Mouse (Mus musculus) mesoderm, embryonic 11.5 days (tissue): Measurements from ENCODE around the gene Wdr95.

Experiments used
- DNase-seq: peaks from one replicate; pipeline ENCODE4 v3.0.0-alpha.2; 2012; ENCODE audit warnings: low read depth, low spot score

Gene Wdr95

DNA sequence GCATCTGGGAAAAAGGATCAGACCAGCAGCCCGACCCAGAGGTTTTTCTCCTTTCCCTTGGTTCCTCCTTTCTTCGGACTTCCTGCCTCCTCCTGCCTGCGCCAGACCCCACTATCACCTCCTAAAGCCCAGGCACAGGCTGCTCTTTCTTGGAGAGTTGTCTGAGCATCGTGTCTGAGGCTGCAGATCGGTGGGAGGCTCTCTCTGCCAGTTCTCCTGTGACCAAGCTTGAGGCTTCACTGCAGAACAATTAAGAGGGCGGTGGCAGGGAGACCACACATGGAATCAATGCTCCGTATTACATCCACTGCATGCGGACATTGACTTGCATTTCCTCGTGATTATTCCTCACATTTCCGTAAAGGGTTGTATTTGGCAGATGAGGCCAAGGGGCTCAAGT is 49.0 kb downstream of the Wdr95 start:
- DNase-seq, result no peak

- DNase-seq, result no peak
Measured at GRCm38 (mm10) chr5:149582642-149583262, 54.3 kb downstream of the Wdr95 start.

- DNase-seq, result no peak
Measured at GRCm38 (mm10) chr5:149583507-149583906, 55.0 kb downstream of the Wdr95 start.

DNA sequence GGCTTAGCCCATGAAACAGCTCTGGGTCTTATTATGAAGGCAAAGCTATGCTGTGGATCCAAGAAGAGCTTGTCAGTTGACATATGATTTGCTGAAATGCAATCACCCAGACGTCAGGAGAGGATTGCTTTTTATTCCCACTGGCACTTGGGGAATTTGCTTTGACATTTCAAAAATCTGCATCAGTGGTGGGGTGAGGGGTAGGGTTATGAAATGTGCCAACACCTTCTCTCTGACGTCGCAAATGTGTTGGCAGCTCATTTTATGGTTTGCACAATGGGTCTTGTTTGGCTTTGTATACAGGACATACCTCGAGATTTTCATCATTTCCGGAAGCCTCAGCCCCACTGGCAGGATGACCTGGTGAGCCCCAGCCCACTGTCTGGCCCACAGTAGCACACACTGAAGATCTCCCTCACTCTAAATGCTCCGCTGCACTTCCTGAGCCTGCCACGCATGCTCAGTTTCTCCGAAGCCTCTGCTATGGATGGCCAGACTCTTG is 55.7 kb downstream of the Wdr95 start:
- no peak for DNase-seq

DNA sequence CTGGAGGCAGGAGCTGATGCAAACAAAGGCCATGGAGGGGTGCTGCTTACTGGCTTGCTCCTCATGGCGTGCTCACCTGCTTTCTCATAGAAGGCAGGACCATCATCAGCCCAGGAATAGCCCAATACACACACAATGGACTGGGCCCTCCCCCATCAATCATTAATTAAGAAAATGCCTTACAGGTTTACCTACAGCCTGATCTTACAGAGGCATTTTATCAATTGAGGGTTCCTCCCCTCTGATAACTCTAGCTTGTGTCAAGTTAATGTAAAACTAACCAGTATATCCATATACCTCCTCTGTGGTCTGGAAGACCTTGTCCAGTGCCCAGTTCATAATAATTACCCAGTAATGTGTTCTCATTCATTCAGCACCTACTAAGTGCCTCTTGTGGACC is 56.8 kb downstream of the Wdr95 start:
- no peak for DNase-seq

DNA sequence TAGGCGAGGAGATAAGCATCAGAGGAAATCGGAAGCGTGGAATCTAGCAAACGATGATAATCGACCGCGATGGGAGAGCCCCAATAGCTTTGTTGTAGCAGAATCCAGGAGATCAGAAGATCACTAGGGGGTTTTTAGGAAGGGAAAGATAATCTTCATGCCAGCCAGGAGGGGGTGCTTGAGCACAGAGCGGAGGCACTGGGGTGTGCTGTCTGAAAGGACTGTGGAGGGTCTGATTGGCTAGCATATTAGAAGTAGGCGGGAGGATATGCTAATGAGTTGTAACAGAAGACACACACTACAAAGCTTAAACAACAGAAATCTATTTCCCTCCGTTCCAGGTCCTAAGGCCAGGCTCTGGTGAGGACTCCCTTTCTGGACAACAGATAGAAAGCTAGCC is 57.4 kb downstream of the Wdr95 start:
- no peak for DNase-seq

DNA sequence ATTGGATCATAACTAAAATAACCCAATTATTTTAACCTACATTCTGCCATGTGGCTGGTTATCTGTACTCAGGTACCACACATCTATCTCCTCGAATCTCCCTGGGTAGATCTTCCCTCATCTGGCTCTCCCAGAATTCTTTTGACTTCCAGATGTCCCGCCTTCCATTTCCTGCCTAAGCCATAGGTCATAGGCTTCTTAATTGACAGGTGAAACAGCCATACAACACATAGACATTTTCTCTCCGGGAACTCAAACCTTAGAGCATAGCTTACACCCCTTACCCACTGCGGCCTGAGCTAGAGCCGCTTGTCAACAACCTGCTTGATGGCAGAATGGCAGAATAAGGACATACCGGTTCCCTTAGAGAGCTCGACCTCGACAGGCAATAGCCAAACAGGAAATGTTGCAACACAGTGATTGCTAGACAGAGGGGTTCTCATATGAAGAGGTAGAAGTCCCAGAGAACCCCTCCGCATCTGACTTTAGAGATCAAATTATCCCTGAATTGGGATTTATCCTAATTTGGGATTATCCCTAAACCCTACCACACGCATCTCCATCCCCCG is 58.9 kb downstream of the Wdr95 start:
- DNase-seq, result no peak

GRCm38 (mm10) chr5:149588814-149589534 is 60.5 kb downstream of the Wdr95 start:
- no peak for DNase-seq

GRCm38 (mm10) chr5:149589932-149590331 is 61.5 kb downstream of the Wdr95 start:
- no peak for DNase-seq

GRCm38 (mm10) chr5:149594215-149594614 is 65.7 kb downstream of the Wdr95 start:
- DNase-seq, result no peak

DNA sequence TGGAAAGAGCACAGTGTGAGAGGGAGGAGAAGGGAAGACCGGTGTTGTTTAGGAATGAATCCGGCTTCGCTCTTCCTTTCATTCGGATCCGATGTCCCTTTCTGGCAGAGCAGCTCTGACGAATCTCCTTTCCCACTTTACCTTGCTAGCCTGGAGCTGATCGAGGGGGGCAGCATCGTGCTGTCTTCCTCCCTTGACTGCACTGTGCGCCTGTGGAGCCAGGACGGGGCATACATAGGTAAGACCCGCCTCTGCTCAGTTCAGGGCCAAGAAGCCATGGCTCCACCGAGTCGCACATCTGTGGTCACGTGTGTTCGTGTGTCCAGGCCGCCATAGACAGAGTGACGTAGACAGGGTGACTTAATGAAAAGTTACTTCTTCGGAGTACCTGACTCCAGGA is 68.9 kb downstream of the Wdr95 start:
- DNase-seq, result no peak

GRCm38 (mm10) chr5:149601996-149602395 is 73.5 kb downstream of the Wdr95 start:
- no peak for DNase-seq

DNA sequence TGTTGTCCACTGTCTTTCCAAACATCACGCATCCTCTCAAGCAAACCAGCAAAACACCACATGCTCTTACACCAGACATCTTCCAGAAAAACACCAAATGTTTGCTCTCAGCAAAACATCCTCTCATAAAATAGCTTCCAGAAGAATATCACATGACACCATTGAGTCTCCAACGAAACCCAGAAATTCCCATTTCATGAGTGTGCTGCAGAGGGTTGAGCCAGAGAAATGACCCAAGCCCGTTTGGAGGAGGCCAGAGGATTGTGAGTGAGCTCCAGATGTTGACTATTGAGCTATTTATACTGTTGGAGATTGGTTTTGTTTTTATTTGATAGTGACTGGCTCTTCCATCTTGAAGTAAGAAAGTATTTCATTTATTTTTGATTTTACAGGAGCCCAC is 74.8 kb downstream of the Wdr95 start:
- no peak for DNase-seq

GRCm38 (mm10) chr5:149607083-149607720 is 78.7 kb downstream of the Wdr95 start:
- no peak for DNase-seq

- peak; percentile 30 for DNase-seq
Measured at GRCm38 (mm10) chr5:149611476-149612164, 83.1 kb downstream of the Wdr95 start.

DNA sequence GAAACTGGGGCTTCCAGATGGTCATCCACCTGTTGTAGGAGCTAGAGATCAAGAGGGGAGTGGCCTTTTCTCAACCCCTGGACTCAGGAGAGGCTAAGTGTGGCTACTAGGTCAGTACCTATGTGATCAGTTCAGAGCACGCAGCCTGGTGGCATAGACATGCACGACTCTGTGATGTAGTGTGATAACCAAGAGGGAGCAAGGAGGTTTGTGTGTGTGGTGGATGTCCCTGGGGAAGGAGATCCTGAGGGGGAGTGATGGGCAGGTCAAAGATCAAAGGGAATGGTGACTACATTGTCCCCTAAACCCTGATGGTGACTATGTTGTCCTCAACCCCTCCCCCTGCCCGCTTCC is 83.7 kb downstream of the Wdr95 start:
- DNase-seq, result no peak

GRCm38 (mm10) chr5:149612740-149613139 is 84.3 kb downstream of the Wdr95 start:
- peak; percentile 46 for DNase-seq

DNA sequence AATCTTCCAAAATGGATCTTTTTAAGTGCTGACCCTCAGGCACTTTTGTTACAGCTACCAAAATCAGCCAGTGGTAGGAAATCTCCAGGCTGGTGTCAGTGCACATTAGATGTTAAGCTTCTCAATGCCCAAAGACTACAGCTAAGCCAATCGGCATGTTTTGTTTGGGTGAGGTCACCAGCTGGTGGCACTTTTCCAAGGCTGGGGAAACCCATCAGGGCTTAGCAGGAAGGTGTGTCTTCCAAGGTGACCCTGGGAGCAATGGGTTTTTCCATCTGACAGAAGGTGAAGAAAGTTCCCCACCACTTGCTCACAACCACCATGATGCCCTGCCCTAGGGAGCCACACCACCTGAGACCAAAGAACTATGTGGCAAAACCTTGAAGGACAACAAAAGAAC is 87.7 kb downstream of the Wdr95 start:
- no peak for DNase-seq

DNA sequence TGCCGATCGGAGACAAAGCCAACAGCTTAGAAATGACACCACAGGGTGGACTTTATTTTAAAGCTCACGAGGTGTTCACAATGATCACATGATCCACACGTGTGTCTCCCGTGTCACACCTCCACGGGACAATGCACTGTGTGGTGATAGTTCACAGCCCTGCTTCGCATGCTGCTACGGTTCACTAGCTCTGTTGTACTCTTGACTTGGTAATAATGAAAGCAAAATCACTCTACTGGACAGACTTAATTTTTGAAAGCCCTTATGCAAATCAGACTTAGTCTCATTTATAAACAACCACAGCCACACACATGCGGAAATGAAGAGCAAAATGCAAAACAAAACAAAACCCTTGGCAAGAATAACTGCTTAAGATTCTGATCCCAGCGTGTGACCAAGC is 88.3 kb downstream of the Wdr95 start:
- DNase-seq, result no peak

DNA sequence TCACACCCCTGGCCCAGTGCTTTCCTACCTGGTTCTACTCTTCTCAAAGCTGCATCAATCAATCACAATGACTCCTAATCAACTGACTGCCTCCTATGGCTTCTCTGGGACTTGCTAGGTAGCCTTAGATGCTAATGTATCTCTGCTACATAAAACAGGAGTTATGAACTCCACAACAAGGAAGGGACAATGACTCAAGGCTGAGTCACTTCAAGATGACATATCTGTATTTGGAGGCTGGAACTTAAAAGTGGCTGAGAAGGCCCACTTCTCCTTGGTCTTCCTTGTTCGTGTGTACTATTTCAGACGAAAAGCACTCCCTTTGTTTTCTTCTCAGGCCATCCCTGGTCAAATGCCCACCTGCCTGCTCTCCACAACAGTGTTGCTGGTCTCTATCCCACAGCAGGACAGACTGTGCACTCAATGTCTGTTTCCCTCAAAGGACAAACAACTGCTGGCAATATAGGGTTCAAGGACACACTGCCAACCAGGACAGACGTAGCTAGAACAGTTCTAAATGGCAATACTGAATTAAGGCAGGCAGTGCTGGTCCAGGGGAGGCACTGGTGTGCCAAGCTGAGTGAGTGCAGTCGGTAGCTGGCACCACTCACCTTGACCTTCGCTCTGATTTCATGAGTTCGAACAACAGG is 89.4 kb downstream of the Wdr95 start:
- DNase-seq, result no peak

GRCm38 (mm10) chr5:149622152-149622551 is 93.7 kb downstream of the Wdr95 start:
- DNase-seq, result no peak
